Mouse (Mus musculus) neural tube, embryonic 15.5 days (tissue): ENCODE results near the gene Tram2. TPM values are rescaled to one million over a fixed set of nuclear protein-coding genes. Genes with fewer than 3 reads are reported as not detected.

Experiments used
- polyA plus RNA-seq: library from polyadenylated mRNA; unstranded; fragments of >200 nt; fragmentation: Nextera tagmentation; extraction: Ambion mirVana; gene quantifications from 2 replicates; pipeline ENCODE4 v1.2.1, GENCODE M21; 2015

The Tram2 gene
- polyA plus RNA-seq, 1 experiment from 2014 or later: 2.2 TPM

Other genes with a start within 250 kb of the Tram2 start
- gene Paqr8, start 188.6 kb downstream of the Tram2 start, polyA plus RNA-seq: 22.4 and 25.8 TPM in 2 replicates
- gene Efhc1, start 127.6 kb downstream of the Tram2 start, polyA plus RNA-seq: 1.3 and 1.9 TPM in 2 replicates
- 18.9 and 22.6 TPM in 2 replicates for gene Tmem14a, start 139.3 kb upstream of the Tram2 start, polyA plus RNA-seq
- gene Gsta3, start 161.4 kb upstream of the Tram2 start, polyA plus RNA-seq: 0.68 and 1.6 TPM in 2 replicates